Mouse (Mus musculus) right cerebral cortex, adult 2 months (tissue): ENCODE data around the gene Gm29564.
"Not testable (repeated sequence)": the region's sequence is repeated elsewhere in the genome, so short reads cannot be mapped to it uniquely, and the experiment has no call there.

Experiments
- DNase-seq, 2 experiments: peaks; one replicate each; pipeline ENCODE4 v3.0.0; 2021 to 2022; ENCODE audit warnings: low spot score in 2 of 2

Gm29564 gene

GRCm38 (mm10) chrY:78212693-78213092 lies at the start of gene Gm29564:
TSS of gene Gm29564 (plus strand) at chrY:78212993.
- DNase-seq: not testable (repeated sequence)
